Mouse (Mus musculus) neural tube, embryonic 14.5 days (tissue): ENCODE results near the gene Dad1. TPM values are rescaled to one million over a fixed set of nuclear protein-coding genes. Genes with fewer than 3 reads are reported as not detected.
A peak's percentile ranks its signal among the peaks of the same experiment; 100 is the strongest.

Experiments
- ATAC-seq: fragments of 200-750 bp; cut with Nextera tagmentation; 2 replicates; pipeline ENCODE4 v1.8.0; 2017; ENCODE audit warnings: low read depth, mild to moderate bottlenecking, moderate TSS enrichment, moderate library complexity
- H3K27ac ChIP-seq: fragments of 300-500 bp; sonication (generic); 2 replicates; pipeline ENCODE4 v1.5.1; 2014; ENCODE audit warnings: low read depth, mild to moderate bottlenecking, control low read depth, low read length, moderate library complexity, mixed read lengths
- H3K27me3 ChIP-seq: fragments of 300-500 bp; sonication (generic); 2 replicates; pipeline ENCODE4 v1.6.1; 2014; ENCODE audit warnings: low read length; ENCODE audit not compliant: control insufficient read depth, insufficient read depth
- H3K36me3 ChIP-seq: fragments of 300-500 bp; sonication (generic); 2 replicates; pipeline ENCODE4 v1.6.1; 2014; ENCODE audit warnings: low read length, mixed read lengths; ENCODE audit not compliant: control insufficient read depth, insufficient read depth
- H3K4me1 ChIP-seq: fragments of 300-500 bp; sonication (generic); 2 replicates; pipeline ENCODE4 v1.6.1; 2014; ENCODE audit warnings: low read length; ENCODE audit not compliant: control insufficient read depth, insufficient read depth
- H3K4me2 ChIP-seq: fragments of 300-500 bp; sonication (generic); 2 replicates; pipeline ENCODE4 v1.6.1; 2014; ENCODE audit warnings: mild to moderate bottlenecking, low read depth, low read length, control low read depth
- H3K4me3 ChIP-seq: fragments of 300-500 bp; sonication (generic); 2 replicates; pipeline ENCODE4 v1.5.1; 2014; ENCODE audit warnings: low read depth, low read length, control low read depth, mixed read lengths
- H3K9ac ChIP-seq: fragments of 300-500 bp; sonication (generic); replicated peaks from 2 replicates; pipeline ENCODE4 v1.6.1; 2014; ENCODE audit warnings: low read depth, mild to moderate bottlenecking, control low read depth, low read length, mixed read lengths
- H3K9me3 ChIP-seq: fragments of 300-500 bp; sonication (generic); 2 replicates; pipeline ENCODE4 v1.6.1; 2016; ENCODE audit warnings: low read length; ENCODE audit not compliant: control insufficient read depth
- WGBS: fragments of 180-500 bp; shearing (Covaris S2); extraction: QIAGEN DNeasy Blood & Tissue Kit; methylation state at CpG from one replicate; pipeline ENCODE4 v1.1.7; 2014; 5-methylcytosine and 5-hydroxymethylcytosine counted together
- polyA plus RNA-seq: library from polyadenylated mRNA; unstranded; fragments of >200 nt; fragmentation: Nextera tagmentation; extraction: Ambion mirVana; gene quantifications from 2 replicates; pipeline ENCODE4 v1.2.1, GENCODE M21; 2014

Dad1 gene
- polyA plus RNA-seq, 1 experiment from 2014 or later: 401 TPM

DNA sequence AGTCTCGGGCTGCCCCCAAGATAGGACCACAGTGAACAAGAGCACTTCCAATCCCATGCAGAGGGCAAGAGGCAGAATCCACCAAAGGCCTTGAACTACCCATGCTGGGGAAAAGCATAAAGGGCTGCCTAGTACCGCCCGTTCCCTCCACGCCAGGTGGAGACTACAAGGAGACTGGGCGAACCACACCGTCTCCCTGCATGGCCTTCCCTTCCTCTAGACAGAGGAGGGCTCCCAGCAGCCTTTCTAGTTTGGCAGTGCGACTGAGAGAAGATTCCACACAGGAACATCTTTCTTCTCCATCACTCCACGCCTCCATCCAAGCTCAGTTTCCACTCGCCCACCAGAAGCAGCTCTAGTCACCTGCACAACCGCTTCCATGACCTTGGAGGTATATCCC, 14.1 kb upstream of the Dad1 start:
- Histone ChIP-seq H3K9me3 (no peaks in the 10 kb centered on the region), H3K4me1 (no peaks in the 10 kb centered on the region), H3K27ac (no peak overlapping the region), H3K4me2 (no peak overlapping the region), H3K27me3 (no peaks in the 10 kb centered on the region), H3K36me3 (peaks cover 8% of the 10 kb centered on the region; the same call in 1 of the 2 replicates), H3K9ac (no peak overlapping the region), H3K4me3 (no peak overlapping the region)
- 90% methylated on average over 10 of the region's 10 CpGs for WGBS
- no peak for ATAC-seq

DNA sequence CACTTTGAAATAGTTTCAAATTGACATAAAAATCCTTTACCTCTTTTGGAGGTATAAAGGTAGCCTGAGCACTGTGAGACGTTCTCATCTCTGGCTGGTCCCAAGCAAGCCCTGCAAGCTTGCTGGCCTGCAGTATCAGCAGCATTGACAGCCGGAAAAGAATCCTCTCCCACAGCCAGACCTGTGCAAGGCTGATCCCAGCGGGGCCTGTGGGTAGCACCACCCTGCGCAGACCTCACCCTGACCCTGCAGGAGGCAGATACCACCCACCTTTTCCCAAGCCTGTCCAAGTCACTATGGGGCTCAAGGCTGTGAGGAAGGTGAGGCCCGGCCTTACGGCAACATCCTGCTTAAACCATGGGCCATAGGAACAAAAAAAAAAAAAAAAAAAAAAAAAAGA, 12.0 kb upstream of the Dad1 start:
- no peaks in the 10 kb centered on the region for H3K9me3 ChIP-seq
- peaks cover 8% of the 10 kb centered on the region; the same call in 1 of the 2 replicates for H3K36me3 ChIP-seq
- no peak for ATAC-seq
- no peak overlapping the region for H3K27ac ChIP-seq
- H3K4me1 ChIP-seq: no peaks in the 10 kb centered on the region
- H3K4me3 ChIP-seq: no peak overlapping the region
- no peak overlapping the region for H3K4me2 ChIP-seq
- H3K9ac ChIP-seq: no peak overlapping the region
- H3K27me3 ChIP-seq: no peaks in the 10 kb centered on the region
- WGBS: 86% methylated on average over 6 of the region's 6 CpGs

DNA sequence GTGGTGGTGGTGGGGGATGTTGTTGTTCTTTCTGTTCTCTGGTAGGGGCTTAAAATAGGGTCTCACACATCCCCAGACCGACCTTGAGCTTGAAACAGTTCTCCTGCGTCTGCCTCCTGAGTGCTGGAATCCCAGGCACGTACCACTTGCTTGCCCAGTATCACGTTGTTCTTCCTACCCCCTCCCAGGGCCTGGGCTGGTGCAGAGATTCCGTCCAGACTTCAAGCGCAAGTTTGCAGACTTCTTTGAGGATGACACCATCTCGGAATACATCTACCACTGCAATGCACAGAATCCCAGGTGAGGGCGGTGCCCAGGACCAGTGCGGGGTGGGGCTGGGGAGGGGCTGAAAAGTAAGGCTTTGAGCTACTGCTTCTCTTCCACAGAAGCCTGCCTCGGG, 11.2 kb upstream of the Dad1 start:
- Histone ChIP-seq H3K36me3 (peaks cover 8% of the 10 kb centered on the region; the same call in 1 of the 2 replicates), H3K4me1 (no peaks in the 10 kb centered on the region), H3K4me2 (no peak overlapping the region), H3K9ac (no peak overlapping the region), H3K9me3 (no peaks in the 10 kb centered on the region), H3K27ac (no peak overlapping the region), H3K4me3 (no peak overlapping the region), H3K27me3 (no peaks in the 10 kb centered on the region)
- no peak for ATAC-seq
- WGBS: 54% methylated on average over 10 of the region's 10 CpGs

DNA sequence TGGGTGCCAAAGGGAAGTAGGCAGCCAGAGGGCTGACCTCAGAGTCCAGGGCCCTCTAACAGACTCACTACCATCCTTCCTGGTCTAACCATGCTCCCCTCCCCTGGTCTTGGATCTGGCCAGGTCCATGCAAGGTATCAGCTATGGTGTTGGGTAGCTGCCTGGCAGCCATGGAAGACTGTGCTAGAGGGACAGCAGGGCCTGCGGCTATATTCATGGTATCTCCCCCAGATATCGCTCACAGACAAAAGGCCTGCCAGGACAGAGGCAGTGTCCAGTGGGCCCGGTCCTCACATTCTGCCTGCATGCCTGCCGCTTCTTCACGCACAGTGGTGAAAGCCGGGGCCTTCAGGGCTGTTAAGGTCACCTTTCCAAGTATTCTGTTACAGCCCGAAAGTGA, 10.3 kb upstream of the Dad1 start:
- Histone ChIP-seq H3K27ac (no peak overlapping the region), H3K4me3 (no peak overlapping the region), H3K4me2 (no peak overlapping the region), H3K9me3 (no peaks in the 10 kb centered on the region), H3K9ac (no peak overlapping the region), H3K4me1 (0 out of 2 replicates have a peak, but pooled peaks cover 3% of the 10 kb centered on the region), H3K27me3 (no peaks in the 10 kb centered on the region), H3K36me3 (peaks cover 8% of the 10 kb centered on the region; the same call in 1 of the 2 replicates)
- ATAC-seq: no peak
- 93% methylated on average over 7 of the region's 7 CpGs for WGBS

DNA sequence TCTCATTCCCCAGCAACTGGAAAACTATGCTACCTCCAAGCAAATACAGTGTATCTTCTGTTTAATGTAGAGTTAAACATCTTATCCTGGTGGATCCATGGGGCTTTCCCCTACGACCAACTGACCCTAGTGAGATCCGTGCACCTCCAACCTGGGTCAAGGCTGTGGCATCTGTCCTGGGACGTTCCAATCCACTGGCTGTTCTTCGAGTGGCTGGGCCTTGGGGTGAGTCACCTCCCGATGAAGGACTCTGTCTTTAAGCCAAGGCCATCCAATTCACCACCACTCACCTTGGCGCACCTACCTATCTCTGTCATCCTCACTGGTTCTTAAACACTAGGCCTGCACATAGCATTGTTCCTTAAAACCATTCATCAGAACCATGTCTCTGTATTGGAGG, 9.2 kb upstream of the Dad1 start:
- Histone ChIP-seq H3K4me3 (no peak overlapping the region), H3K4me1 (0 out of 2 replicates have a peak, but pooled peaks cover 3% of the 10 kb centered on the region), H3K9me3 (no peaks in the 10 kb centered on the region), H3K27me3 (no peaks in the 10 kb centered on the region), H3K27ac (no peak overlapping the region), H3K9ac (no peak overlapping the region), H3K36me3 (0 out of 2 replicates have a peak, but pooled peaks cover 2% of the 10 kb centered on the region), H3K4me2 (no peak overlapping the region)
- 96% methylated on average over 6 of the region's 6 CpGs for whole genome bisulfite sequencing
- no peak for ATAC-seq

DNA sequence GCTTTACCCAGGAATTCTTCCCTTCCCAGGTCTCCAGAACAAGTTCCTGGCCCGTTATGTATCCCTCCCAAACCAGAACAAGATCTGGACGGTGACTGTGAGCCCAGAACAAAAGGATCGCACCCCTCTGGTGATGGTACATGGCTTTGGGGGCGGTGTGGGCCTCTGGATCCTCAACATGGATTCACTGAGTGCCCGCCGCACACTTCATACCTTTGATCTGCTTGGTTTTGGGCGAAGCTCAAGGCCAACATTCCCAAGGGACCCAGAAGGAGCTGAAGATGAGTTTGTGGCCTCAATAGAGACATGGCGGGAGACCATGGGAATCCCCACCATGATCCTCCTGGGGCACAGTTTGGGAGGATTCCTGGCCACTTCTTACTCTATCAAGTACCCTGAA, 8.7 kb upstream of the Dad1 start:
- Histone ChIP-seq H3K36me3 (no peaks in the 10 kb centered on the region), H3K4me3 (no peak overlapping the region), H3K27me3 (no peaks in the 10 kb centered on the region), H3K27ac (no peak overlapping the region), H3K4me2 (no peak overlapping the region), H3K9me3 (no peaks in the 10 kb centered on the region), H3K9ac (no peak overlapping the region), H3K4me1 (0 out of 2 replicates have a peak, but pooled peaks cover 3% of the 10 kb centered on the region)
- WGBS: 92% methylated on average over 8 of the region's 8 CpGs
- ATAC-seq: no peak

DNA sequence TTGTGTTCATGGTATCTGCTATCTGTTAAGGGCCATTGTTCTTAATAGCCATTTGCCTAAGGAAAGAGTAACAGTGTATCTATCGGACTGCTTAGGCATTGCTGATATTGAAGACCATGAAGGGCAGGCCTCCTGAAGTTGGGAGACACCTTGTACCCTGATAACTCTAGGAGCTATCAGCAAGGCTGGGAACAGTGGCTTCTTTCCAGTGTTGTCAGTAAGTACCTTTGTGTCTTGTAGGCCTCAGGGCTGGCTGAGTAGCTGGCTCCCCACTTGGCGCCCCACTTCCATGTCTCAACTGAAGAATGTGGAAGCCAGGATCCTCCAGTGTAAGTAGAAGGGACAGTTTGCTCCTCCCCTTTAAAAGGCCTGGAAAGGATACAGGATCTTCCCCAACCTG, 7.5 kb upstream of the Dad1 start:
- ATAC-seq: no peak
- Histone ChIP-seq H3K27me3 (no peaks in the 10 kb centered on the region), H3K36me3 (no peaks in the 10 kb centered on the region), H3K4me2 (no peak overlapping the region), H3K4me3 (no peak overlapping the region), H3K27ac (no peak overlapping the region), H3K4me1 (0 out of 2 replicates have a peak, but pooled peaks cover 3% of the 10 kb centered on the region), H3K9ac (no peak overlapping the region), H3K9me3 (no peaks in the 10 kb centered on the region)
- WGBS: 95% methylated on average over 2 of the region's 2 CpGs

DNA sequence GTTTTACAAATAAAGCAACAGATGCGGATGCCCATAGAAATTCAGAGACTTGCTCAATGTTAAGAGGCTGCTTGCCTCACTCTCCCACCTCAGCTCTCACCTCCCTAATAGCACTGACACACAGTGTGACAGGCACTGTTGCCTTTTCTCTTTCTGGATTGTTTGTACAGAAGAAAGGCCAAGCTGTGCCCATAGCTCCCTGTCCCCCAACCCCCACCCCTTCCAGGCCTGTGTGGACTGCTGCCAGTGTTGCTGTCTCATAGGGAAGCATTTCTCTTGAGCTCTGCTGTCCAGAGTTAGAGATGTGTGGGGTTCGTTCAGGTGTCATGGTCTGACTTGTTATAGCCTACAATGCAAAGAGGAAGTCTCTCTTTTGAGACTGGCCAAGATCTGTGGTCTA, 6.3 kb upstream of the Dad1 start:
- 0 out of 2 replicates have a peak, but pooled peaks cover 3% of the 10 kb centered on the region for H3K4me1 ChIP-seq
- 64% methylated on average over 2 of the region's 2 CpGs for WGBS
- H3K36me3 ChIP-seq: no peaks in the 10 kb centered on the region
- H3K9me3 ChIP-seq: no peaks in the 10 kb centered on the region
- H3K27me3 ChIP-seq: no peaks in the 10 kb centered on the region
- no peak overlapping the region for H3K27ac ChIP-seq
- ATAC-seq: no peak
- no peak overlapping the region for H3K4me3 ChIP-seq
- no peak overlapping the region for H3K9ac ChIP-seq
- peak overlapping the region; percentile 71 for H3K4me2 ChIP-seq

DNA sequence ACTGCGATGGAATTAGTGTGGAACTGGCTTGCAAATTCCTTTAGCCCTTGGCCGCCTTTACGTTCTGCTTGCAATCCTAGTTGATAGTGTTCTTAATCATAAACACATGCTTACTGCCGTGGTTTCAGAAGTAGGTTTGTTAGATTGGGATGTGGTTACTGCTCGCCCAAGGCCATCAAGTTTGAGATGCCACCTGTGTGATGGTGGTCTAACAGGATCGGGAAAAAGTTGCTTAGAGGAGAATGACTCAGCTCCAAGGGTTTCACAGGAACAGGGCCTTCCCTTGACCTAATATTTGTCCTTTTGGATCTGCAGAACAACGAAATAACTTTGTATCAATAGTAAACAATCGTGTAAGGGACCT, 5.8 kb upstream of the Dad1 start:
- Histone ChIP-seq H3K27ac (0 out of 2 replicates have a peak overlapping the region, but pooled peaks have one; percentile 23), H3K4me2 (peak overlapping the region; percentile 71), H3K9me3 (no peaks in the 10 kb centered on the region), H3K27me3 (no peaks in the 10 kb centered on the region), H3K36me3 (no peaks in the 10 kb centered on the region), H3K4me3 (peak overlapping the region; percentile 44), H3K4me1 (0 out of 2 replicates have a peak, but pooled peaks cover 3% of the 10 kb centered on the region), H3K9ac (peak overlapping the region; percentile 49)
- WGBS: 27% methylated on average over 8 of the region's 8 CpGs
- ATAC-seq: no peak
